Mouse (Mus musculus): ENCODE data around the gene Six1.

DNA sequence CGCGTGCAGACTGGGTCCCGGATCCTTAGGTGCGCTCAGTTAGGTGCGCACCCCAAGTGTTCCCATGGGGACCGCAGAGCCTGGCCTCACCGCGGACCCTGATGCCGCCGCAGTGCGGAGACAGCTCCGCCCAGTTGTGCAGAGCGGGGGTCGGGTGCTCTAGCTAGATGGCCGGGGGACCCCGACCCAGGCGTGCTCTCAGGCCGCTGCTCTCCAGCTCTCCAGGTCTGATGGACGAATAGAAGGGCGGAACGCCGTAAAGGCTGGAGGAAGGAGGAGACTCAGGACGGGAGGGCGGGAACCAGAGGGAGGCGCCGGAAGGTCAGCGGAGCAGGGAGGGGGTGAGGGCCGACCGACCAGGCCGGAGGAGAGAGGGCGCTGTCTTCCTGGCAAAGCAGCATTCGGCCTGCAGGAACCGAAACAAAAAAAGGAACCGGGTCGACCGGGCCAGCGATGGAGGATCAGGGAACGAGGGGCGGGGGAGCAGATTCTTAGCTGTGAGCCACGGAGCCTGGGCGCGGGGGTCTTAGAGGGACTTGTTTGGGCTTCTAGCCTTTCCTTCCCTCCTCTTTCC is at the start of gene Six1:
- TF ChIP-seq CTCF (IDR thresholded peaks at IDR 0.05; ENCODE audit: low read depth) (peak; percentile 64), EP300 (optimal IDR thresholded peaks at IDR 0.05) (no peak)

All from stomach, postnatal 0 days (tissue).